Mouse (Mus musculus): ENCODE results near the gene Peg3.

DNA sequence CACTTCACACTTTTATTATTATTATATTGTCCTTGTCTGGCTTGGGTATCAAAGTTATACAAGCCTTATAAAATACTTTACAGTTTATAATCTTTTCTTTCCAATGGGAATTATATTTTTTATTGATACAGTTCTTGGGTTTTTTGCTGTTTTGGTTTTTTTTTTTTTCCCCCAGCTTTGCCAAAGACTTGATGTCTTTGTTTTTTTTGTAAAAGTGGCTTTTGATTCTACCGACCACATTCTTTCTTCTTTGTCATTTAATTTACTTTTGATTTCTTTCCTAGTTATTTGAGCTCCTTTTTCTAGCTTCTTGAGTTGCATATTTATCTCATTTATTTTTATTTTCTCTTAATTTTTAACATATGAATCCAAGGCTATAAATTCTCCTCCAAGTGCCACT lies 5.8 kb upstream of the Peg3 start:
- no peak for TF ChIP-seq CTCF (IDR thresholded peaks at IDR 0.05; ENCODE audit: control insufficient read depth, insufficient read depth, insufficient replicate concordance, low read depth, low read length)
- TF ChIP-seq POLR2A (IDR thresholded peaks at IDR 0.05; ENCODE audit: control insufficient read depth, low read depth, low read length): no peak

All from testis, adult 2 months (tissue).